Comparison of ENCODE assay signal across 15 mouse cellular contexts in the genomic region with DNA sequence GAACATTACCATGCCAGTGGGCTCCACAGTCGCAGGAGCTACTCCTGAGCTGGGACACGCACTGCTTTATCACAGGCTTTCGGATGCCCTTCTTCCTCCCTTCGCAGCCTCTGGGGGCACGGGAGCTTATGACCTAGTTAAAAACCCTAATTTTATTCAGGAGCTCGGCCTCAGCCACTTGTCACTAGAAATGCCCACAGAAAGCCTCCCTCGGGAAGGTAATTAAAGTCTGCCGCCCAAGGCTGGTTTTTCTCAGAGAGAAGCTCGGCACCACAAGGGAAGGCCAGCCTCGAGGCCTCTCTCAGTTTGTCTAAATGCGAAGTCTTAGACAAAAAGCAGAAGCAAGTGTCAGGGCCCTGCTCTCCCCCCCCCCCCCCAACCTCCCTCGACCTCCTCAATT. TPM values are rescaled to one million over a fixed set of nuclear protein-coding genes. Genes with fewer than 3 reads are reported as not detected.
DNase-seq lines count a peak whose midpoint lies in the region; ATAC-seq and TF ChIP-seq lines count a peak whose summit lies in the region.
"Had no signal": no experiment of that assay in that cellular context is flagged by ENCODE, and none has a peak within 500 bp of the region (broad histone marks: within the 10 kb centered on the region; RNA-seq: fewer than 3 reads in every experiment).

No protein-coding gene starts in this region.

- ATAC-seq in kidney, postnatal 0 days (replicated peaks; ENCODE audit: low FRiP score, low read depth) = no peak
- no peak for ATAC-seq in kidney, embryonic 14.5 days (ENCODE audit: low FRiP score, low TSS enrichment)
- ATAC-seq: CD4-positive, CD25-positive, alpha-beta regulatory T cell, adult 4 months had no signal

- no peak for DNase-seq in kidney, postnatal 0 days (ENCODE audit: low spot score)
- DNase-seq in embryo, embryonic 10.5 days (ENCODE audit: low spot score) = peak; percentile 64
- peak; percentile 37 for DNase-seq in retina, embryonic 14.5 days (ENCODE audit: low spot score)
- no peak for DNase-seq in thymus, adult 2 months
- DNase-seq in layer of hippocampus, postnatal 14 days (ENCODE audit: low spot score in 2 of 2) = no peak
- no peak for DNase-seq in layer of hippocampus, adult 11-12 months (ENCODE audit: low spot score)
- DNase-seq: adrenal gland, adult 2 months; cerebellum, postnatal 25 days; lung, postnatal 36 days had no signal

- H3K27me3 ChIP-seq in kidney, postnatal 0 days (ENCODE audit: insufficient read depth, low read length) = no peaks in the 10 kb centered on the region; the same call in 1 of the 2 replicates
- no peaks in the 10 kb centered on the region for H3K27me3 ChIP-seq in kidney, embryonic 14.5 days (ENCODE audit: control insufficient read depth, insufficient read depth, low read length)
- H3K27me3 ChIP-seq in thymus, adult 2 months (ENCODE audit: control insufficient read depth, insufficient read depth, low read length) = 0 out of 2 replicates have a peak, but pooled peaks cover 2% of the 10 kb centered on the region

- 0 out of 2 replicates have a peak overlapping the region, but pooled peaks have one; percentile 2 for H3K9ac ChIP-seq in kidney, postnatal 0 days (ENCODE audit: low read depth, low read length)
- H3K9ac ChIP-seq in kidney, embryonic 14.5 days (ENCODE audit: low read depth, low read length) = no peak overlapping the region
- H3K9ac ChIP-seq: heart, embryonic 12.5 days; liver, embryonic 14.5 days had no signal

- no peak for TF ChIP-seq POLR2A in embryonic fibroblast, embryonic 13.5 days (IDR thresholded peaks at IDR 0.05; ENCODE audit: low read depth, low read length)
- no peak for TF ChIP-seq POLR2A in thymus, adult 2 months (IDR thresholded peaks at IDR 0.05; ENCODE audit: control insufficient read depth, extremely low read depth, insufficient read depth, low read length, poor library complexity)

- no peaks in the 10 kb centered on the region for H3K36me3 ChIP-seq in kidney, postnatal 0 days (ENCODE audit: insufficient read depth, low read length)
- H3K36me3 ChIP-seq in kidney, embryonic 14.5 days (ENCODE audit: control insufficient read depth, insufficient read depth, low read length) = no peaks in the 10 kb centered on the region
- H3K36me3 ChIP-seq in thymus, adult 2 months (ENCODE audit: control insufficient read depth, insufficient read depth, low read length) = no peaks in the 10 kb centered on the region
- H3K36me3 ChIP-seq: heart, embryonic 12.5 days had no signal

- no peak overlapping the region for H3K4me2 ChIP-seq in kidney, postnatal 0 days (ENCODE audit: low read length)
- H3K4me2 ChIP-seq in kidney, embryonic 14.5 days (replicated peaks; ENCODE audit: low read depth, low read length) = no peak overlapping the region
- H3K4me2 ChIP-seq: heart, embryonic 12.5 days had no signal

- no peak overlapping the region for H3K27ac ChIP-seq in kidney, postnatal 0 days
- no peak overlapping the region for H3K27ac ChIP-seq in kidney, embryonic 14.5 days (ENCODE audit: low read depth, low read length)
- H3K27ac ChIP-seq in embryonic fibroblast, embryonic 13.5 days (ENCODE audit: insufficient read depth, low read length) = peak overlapping the region; percentile 54; the same call in 1 of the 2 replicates
- H3K27ac ChIP-seq in thymus, adult 2 months (ENCODE audit: control insufficient read depth, insufficient read depth, low read length) = no peak overlapping the region
- H3K27ac ChIP-seq: liver, embryonic 14.5 days had no signal

- TF ChIP-seq CTCF in kidney, postnatal 0 days (IDR thresholded peaks at IDR 0.05; ENCODE audit: low read depth) = no peak
- TF ChIP-seq CTCF in embryonic fibroblast, embryonic 13.5 days (IDR thresholded peaks at IDR 0.05; ENCODE audit: borderline replicate concordance, insufficient read depth, low read length) = no peak
- no peak for TF ChIP-seq CTCF in thymus, adult 2 months (IDR thresholded peaks at IDR 0.05; ENCODE audit: borderline replicate concordance, control insufficient read depth, extremely low read depth, insufficient read depth, low read length, poor library complexity)

- H3K9me3 ChIP-seq in kidney, postnatal 0 days (replicated peaks; ENCODE audit: low read length) = no peaks in the 10 kb centered on the region
- no peaks in the 10 kb centered on the region for H3K9me3 ChIP-seq in kidney, embryonic 14.5 days (ENCODE audit: control insufficient read depth, low read length)
- H3K9me3 ChIP-seq: heart, embryonic 12.5 days had no signal

- 47% methylated on average over 12 of the region's 12 CpGs for WGBS in kidney, postnatal 0 days
- 43% methylated on average over 12 of the region's 12 CpGs for WGBS in kidney, embryonic 14.5 days
- 45% methylated on average over 12 of the region's 12 CpGs for WGBS in thymus, adult 2 months

- no peak overlapping the region for H3K4me3 ChIP-seq in kidney, postnatal 0 days (replicated peaks; ENCODE audit: low read depth, low read length)
- no peak overlapping the region for H3K4me3 ChIP-seq in kidney, embryonic 14.5 days (ENCODE audit: low read length)
- H3K4me3 ChIP-seq in embryonic fibroblast, embryonic 13.5 days (ENCODE audit: insufficient read depth, low read length) = no peak overlapping the region
- H3K4me3 ChIP-seq in thymus, adult 2 months (ENCODE audit: control insufficient read depth, insufficient read depth, low read length) = no peak overlapping the region
- H3K4me3 ChIP-seq: heart, embryonic 12.5 days had no signal

- peaks cover 16% of the 10 kb centered on the region for H3K4me1 ChIP-seq in kidney, postnatal 0 days (replicated peaks; ENCODE audit: insufficient read depth, low read length)
- peaks cover 45% of the 10 kb centered on the region for H3K4me1 ChIP-seq in kidney, embryonic 14.5 days (ENCODE audit: control insufficient read depth, insufficient read depth, low read length)
- H3K4me1 ChIP-seq in embryonic fibroblast, embryonic 13.5 days (ENCODE audit: control insufficient read depth, insufficient read depth, low read length) = peaks cover 45% of the 10 kb centered on the region
- peaks cover 14% of the 10 kb centered on the region for H3K4me1 ChIP-seq in thymus, adult 2 months (replicated peaks; ENCODE audit: control insufficient read depth, insufficient read depth, low read length)

RNA-seq across cellular contexts. Expression of a gene that starts 10.6 kb away (rescaled TPM):
- 10.7 and 11.6 TPM in 2 replicates for polyA plus RNA-seq in kidney, postnatal 0 days (2015; fragmentation: Nextera tagmentation; extraction: Ambion mirVana)
- 8.0 and 9.6 TPM in 2 replicates for polyA plus RNA-seq in kidney, embryonic 14.5 days (2014; fragmentation: Nextera tagmentation; extraction: Ambion mirVana)
- polyA plus RNA-seq in embryonic fibroblast, embryonic 13.5 days (2011; ENCODE audit: insufficient read length, low read depth, missing spikeins) = 36.4 and 40.9 TPM in 2 replicates
- 28.5 and 30.4 TPM in 2 replicates for polyA plus RNA-seq in thymus, adult 2 months (2012; rRNA removed)
- total RNA-seq in layer of hippocampus, postnatal 14 days (2021) = 10 to 100 TPM; 25.3 to 29.1 TPM
- total RNA-seq: monocyte, adult 5-6 weeks had no signal

Comparison
In these comparisons a context has a peak if more than half of its experiments do, and no peak if none do; other contexts are left out.
1. DNase-seq: peak in embryo, embryonic 10.5 days (single experiment) and retina, embryonic 14.5 days (single experiment); none in kidney, postnatal 0 days (single experiment), thymus, adult 2 months (single experiment), layer of hippocampus, postnatal 14 days (0 of 2) and layer of hippocampus, adult 11-12 months (single experiment).